Mouse (Mus musculus) lung, postnatal 0 days (tissue): Measurements from ENCODE around the gene Cnot1. TPM values are rescaled to one million over a fixed set of nuclear protein-coding genes. Genes with fewer than 3 reads are reported as not detected.

ENCODE experiments used
- ATAC-seq: fragments of 200-750 bp; cut with Nextera tagmentation; 2 replicates; pipeline ENCODE4 v1.8.0; 2017; ENCODE audit warnings: moderate library complexity
- DNase-seq: peaks from one replicate; pipeline ENCODE4 v3.0.0-alpha.2; 2016; ENCODE audit warnings: low spot score
- H3K27ac ChIP-seq: fragments of 300-500 bp; sonication (generic); 2 replicates; pipeline ENCODE4 v1.5.1; 2014; ENCODE audit warnings: antibody characterized with exemption, mild to moderate bottlenecking, low read length, mixed read lengths
- H3K27me3 ChIP-seq: fragments of 300-500 bp; sonication (generic); replicated peaks from 2 replicates; pipeline ENCODE4 v1.6.1; 2014; ENCODE audit warnings: low read length, mixed read lengths; ENCODE audit not compliant: insufficient read depth
- H3K36me3 ChIP-seq: fragments of 300-500 bp; sonication (generic); 2 replicates; pipeline ENCODE4 v1.6.1; 2014; ENCODE audit warnings: low read length, mixed read lengths; ENCODE audit not compliant: insufficient read depth
- H3K4me1 ChIP-seq: fragments of 300-500 bp; sonication (generic); 2 replicates; pipeline ENCODE4 v1.6.1; 2014; ENCODE audit warnings: antibody characterized with exemption, low read depth, low read length, mixed read lengths; ENCODE audit not compliant: insufficient read depth
- H3K4me2 ChIP-seq: fragments of 300-500 bp; sonication (generic); replicated peaks from 2 replicates; pipeline ENCODE4 v1.6.1; 2014; ENCODE audit warnings: low read depth, mild to moderate bottlenecking, low read length, moderate library complexity, mixed read lengths
- H3K4me3 ChIP-seq: fragments of 300-500 bp; sonication (generic); 2 replicates; pipeline ENCODE4 v1.5.1; 2014; ENCODE audit warnings: low read depth, low read length
- H3K9ac ChIP-seq: fragments of 300-500 bp; sonication (generic); replicated peaks from 2 replicates; pipeline ENCODE4 v1.6.1; 2014; ENCODE audit warnings: low read depth, mild to moderate bottlenecking
- H3K9me3 ChIP-seq: fragments of 300-500 bp; sonication (generic); 2 replicates; pipeline ENCODE4 v1.6.1; 2016; ENCODE audit warnings: low read length, mixed read lengths
- CTCF ChIP-seq: IDR thresholded peaks from 2 replicates; pipeline ENCODE4 v1.5.1; 2016; ENCODE audit warnings: antibody characterized with exemption, mild to moderate bottlenecking
- EP300 ChIP-seq: IDR thresholded peaks from 2 replicates; pipeline ENCODE4 v1.6.1; 2016; ENCODE audit warnings: antibody characterized with exemption, mild to moderate bottlenecking, control low read depth
- WGBS: fragments of 180-500 bp; shearing (Covaris S2); extraction: QIAGEN DNeasy Blood & Tissue Kit; methylation state at CpG from one replicate; pipeline ENCODE4 v1.1.7; 2014; 5-methylcytosine and 5-hydroxymethylcytosine counted together
- polyA plus RNA-seq: library from polyadenylated mRNA; unstranded; fragments of >200 nt; fragmentation: Nextera tagmentation; extraction: Ambion mirVana; gene quantifications from 2 replicates; pipeline ENCODE4 v1.2.1, GENCODE M21; 2015

Cnot1 gene
- polyA plus RNA-seq, 1 experiment from 2014 or later: 21.5 TPM

GRCm38 (mm10) chr8:95848061-95848551 is 40.8 kb upstream of the Cnot1 start:
- Histone ChIP-seq H3K9me3 (no peaks in the 10 kb centered on the region), H3K27me3 (no peaks in the 10 kb centered on the region), H3K4me2 (no peak overlapping the region), H3K9ac (no peak overlapping the region), H3K4me1 (peaks cover 7% of the 10 kb centered on the region), H3K36me3 (peaks cover 16% of the 10 kb centered on the region; the same call in 1 of the 2 replicates), H3K4me3 (no peak overlapping the region), H3K27ac (no peak overlapping the region)
- ATAC-seq: no peak
- 80% methylated on average over 24 of the region's 24 CpGs for WGBS
- TF ChIP-seq CTCF: no peak
- TF ChIP-seq EP300: no peak
- DNase-seq: no peak

DNA sequence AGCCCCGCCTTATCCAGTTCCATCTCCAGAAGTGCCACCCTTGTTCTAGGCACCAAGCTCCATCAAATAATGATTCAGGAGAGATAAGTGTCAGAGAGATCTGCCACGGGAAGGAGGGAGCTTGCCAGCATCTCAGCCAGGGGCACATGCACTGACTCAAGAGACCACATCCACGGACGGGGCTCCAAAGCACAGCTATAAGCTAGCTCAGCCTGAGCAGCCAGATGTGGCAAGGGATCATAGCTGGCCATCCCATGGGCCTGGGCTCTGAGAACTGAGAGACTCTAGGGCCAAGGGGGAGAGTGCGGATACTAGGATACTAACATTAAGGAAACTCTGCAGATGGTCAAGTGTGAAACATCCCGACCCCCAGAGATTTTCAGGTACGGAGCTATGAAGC is 37.8 kb upstream of the Cnot1 start:
- Histone ChIP-seq H3K27ac (no peak overlapping the region), H3K4me1 (no peaks in the 10 kb centered on the region), H3K27me3 (no peaks in the 10 kb centered on the region), H3K9ac (no peak overlapping the region), H3K4me2 (no peak overlapping the region), H3K36me3 (peaks cover 19% of the 10 kb centered on the region; the same call in 1 of the 2 replicates), H3K4me3 (no peak overlapping the region), H3K9me3 (no peaks in the 10 kb centered on the region)
- DNase-seq (no peak), ATAC-seq (no peak)
- TF ChIP-seq CTCF (no peak), EP300 (no peak)
- WGBS: 89% methylated on average over 7 of the region's 7 CpGs

GRCm38 (mm10) chr8:95843968-95844367 is 36.7 kb upstream of the Cnot1 start:
- H3K4me3 ChIP-seq: no peak overlapping the region
- H3K27me3 ChIP-seq: no peaks in the 10 kb centered on the region
- H3K36me3 ChIP-seq: peaks cover 20% of the 10 kb centered on the region; the same call in 1 of the 2 replicates
- H3K27ac ChIP-seq: no peak overlapping the region
- DNase-seq (no peak), ATAC-seq (no peak)
- H3K4me1 ChIP-seq: no peaks in the 10 kb centered on the region
- H3K4me2 ChIP-seq: no peak overlapping the region
- 84% methylated on average over 6 of the region's 6 CpGs for WGBS
- H3K9ac ChIP-seq: no peak overlapping the region
- no peak for TF ChIP-seq EP300
- TF ChIP-seq CTCF: no peak
- no peaks in the 10 kb centered on the region for H3K9me3 ChIP-seq

DNA sequence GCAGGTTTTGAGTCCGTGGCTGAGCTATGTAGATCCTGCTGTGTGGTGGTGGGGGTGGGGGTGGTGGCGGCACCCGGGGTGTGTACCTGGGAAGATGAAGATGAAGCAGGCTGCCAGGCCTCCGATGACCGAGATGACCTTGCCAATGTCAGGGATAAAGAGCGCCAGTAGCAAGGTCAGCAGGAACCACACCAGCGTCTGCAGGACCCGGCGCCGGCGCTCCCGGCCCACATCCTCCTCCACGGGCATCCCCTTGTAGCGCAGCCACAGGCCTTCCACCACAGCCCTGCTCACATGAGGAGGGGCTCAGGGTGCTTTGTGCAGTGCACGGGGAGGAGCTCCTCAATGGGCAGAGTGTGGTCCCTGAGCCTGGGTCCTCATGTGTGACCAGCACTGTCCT is 34.2 kb upstream of the Cnot1 start:
- Histone ChIP-seq H3K9me3 (no peaks in the 10 kb centered on the region), H3K9ac (no peak overlapping the region), H3K4me2 (no peak overlapping the region), H3K27ac (no peak overlapping the region), H3K27me3 (no peaks in the 10 kb centered on the region), H3K4me3 (no peak overlapping the region), H3K4me1 (no peaks in the 10 kb centered on the region), H3K36me3 (peaks cover 13% of the 10 kb centered on the region; the same call in 1 of the 2 replicates)
- ATAC-seq (no peak), DNase-seq (no peak)
- no peak for TF ChIP-seq CTCF
- no peak for TF ChIP-seq EP300
- WGBS: 86% methylated on average over 15 of the region's 15 CpGs

DNA sequence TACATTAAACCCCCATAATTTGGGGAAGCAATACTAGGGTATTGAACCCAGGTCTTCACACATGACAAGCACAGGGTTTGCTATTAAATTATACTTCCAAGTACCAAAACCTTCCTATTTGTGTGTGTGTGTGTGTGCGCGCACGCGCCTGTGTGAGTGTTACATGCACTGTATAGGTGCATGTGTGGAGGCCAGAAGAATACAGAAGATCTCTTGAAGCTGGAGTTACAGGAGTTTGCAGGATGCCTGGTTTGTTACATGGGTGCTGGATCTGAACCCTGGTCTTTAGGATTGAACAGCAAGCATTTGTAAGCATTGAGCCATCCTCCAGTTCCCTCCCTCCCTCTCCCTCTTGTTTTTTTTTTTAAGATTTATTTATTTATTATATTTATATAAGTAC is 32.0 kb upstream of the Cnot1 start:
- WGBS: 98% methylated on average over 4 of the region's 4 CpGs
- ATAC-seq (no peak), DNase-seq (no peak)
- Histone ChIP-seq H3K4me2 (no peak overlapping the region), H3K27ac (no peak overlapping the region), H3K36me3 (peaks cover 12% of the 10 kb centered on the region; the same call in 1 of the 2 replicates), H3K9ac (no peak overlapping the region), H3K9me3 (no peaks in the 10 kb centered on the region), H3K4me3 (no peak overlapping the region), H3K4me1 (no peaks in the 10 kb centered on the region), H3K27me3 (no peaks in the 10 kb centered on the region)
- TF ChIP-seq CTCF: no peak
- no peak for TF ChIP-seq EP300

DNA sequence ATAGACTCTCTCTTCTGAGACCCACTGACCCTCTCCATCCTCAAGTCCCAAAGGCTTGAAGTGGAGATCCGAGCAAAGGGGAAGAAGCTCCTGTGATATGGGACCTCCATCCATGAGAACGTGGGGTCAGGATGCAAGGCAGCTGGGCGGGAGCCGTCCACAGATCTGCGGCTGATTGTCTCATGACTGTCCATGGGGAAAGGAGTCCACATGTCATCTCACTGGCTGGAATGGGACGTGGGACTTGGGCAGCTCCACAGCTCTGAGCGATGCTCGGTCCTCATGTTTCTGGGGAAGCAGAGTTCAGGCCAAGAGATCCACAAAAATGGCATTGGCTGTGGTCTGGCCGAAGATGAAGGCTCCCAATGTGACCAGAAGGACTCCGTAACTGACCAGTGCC is 30.0 kb upstream of the Cnot1 start:
- H3K4me3 ChIP-seq: no peak overlapping the region
- no peak overlapping the region for H3K9ac ChIP-seq
- ATAC-seq (no peak), DNase-seq (no peak)
- no peak overlapping the region for H3K27ac ChIP-seq
- TF ChIP-seq EP300: no peak
- TF ChIP-seq CTCF: no peak
- no peaks in the 10 kb centered on the region for H3K27me3 ChIP-seq
- 86% methylated on average over 10 of the region's 10 CpGs for WGBS
- no peak overlapping the region for H3K4me2 ChIP-seq
- peaks cover 5% of the 10 kb centered on the region; the same call in 1 of the 2 replicates for H3K36me3 ChIP-seq
- H3K9me3 ChIP-seq: no peaks in the 10 kb centered on the region
- no peaks in the 10 kb centered on the region for H3K4me1 ChIP-seq

GRCm38 (mm10) chr8:95835891-95836290 is 28.6 kb upstream of the Cnot1 start:
- DNase-seq (no peak), ATAC-seq (no peak)
- TF ChIP-seq EP300 (no peak), CTCF (no peak)
- Histone ChIP-seq H3K27ac (no peak overlapping the region), H3K27me3 (no peaks in the 10 kb centered on the region), H3K36me3 (peaks cover 5% of the 10 kb centered on the region; the same call in 1 of the 2 replicates), H3K4me3 (no peak overlapping the region), H3K9ac (no peak overlapping the region), H3K4me1 (no peaks in the 10 kb centered on the region), H3K4me2 (no peak overlapping the region), H3K9me3 (no peaks in the 10 kb centered on the region)
- 68% methylated on average over 4 of the region's 4 CpGs for WGBS
